Mouse (Mus musculus) 3134 (cell line): Measurements from ENCODE around the gene Zfp882.
"Not testable (repeated sequence)": the region's sequence is repeated elsewhere in the genome, so short reads cannot be mapped to it uniquely, and the experiment has no call there.

Experiments
- DNase-seq: peaks from one replicate; pipeline ENCODE4 v3.0.0-alpha.2; 2011; ENCODE audit warnings: low spot score; ENCODE audit not compliant: insufficient read length; ENCODE audit errors: extremely low read depth

The Zfp882 gene

DNA sequence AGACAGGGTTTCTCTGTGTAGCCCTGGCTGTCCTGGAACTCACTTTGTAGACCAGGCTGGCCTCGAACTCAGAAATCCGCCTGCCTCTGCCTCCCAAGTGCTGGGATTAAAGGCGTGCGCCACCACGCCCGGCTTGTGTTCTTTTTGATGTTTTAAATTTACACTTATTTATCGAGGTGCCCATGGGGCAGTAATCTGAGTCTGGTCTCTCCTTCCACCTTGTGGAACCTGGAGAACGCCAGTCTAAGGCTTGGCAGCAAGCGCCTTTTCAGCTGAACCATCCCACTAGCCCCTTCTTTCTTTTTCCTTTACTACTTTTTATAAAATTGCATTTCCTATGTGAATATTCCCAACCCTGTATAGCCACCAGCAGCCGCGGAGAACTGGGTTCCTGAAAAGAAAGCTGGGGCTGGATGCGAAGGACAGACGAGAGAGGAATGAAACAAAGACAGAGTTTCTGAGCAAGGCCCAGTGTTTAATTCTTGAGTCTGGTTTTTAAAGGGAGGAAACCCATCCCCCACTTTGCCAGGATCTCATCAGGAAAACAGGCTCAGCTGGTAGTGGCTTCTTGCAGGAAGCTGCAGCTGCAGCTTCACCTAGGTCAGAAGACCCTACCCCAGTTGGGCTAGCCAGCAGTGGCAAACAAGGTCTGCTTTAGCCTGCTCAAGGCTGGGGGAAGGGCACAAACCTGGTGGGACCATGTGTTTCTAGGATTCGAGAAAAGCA lies 43.2 kb downstream of the Zfp882 start:
- DNase-seq = peak; percentile 20

DNA sequence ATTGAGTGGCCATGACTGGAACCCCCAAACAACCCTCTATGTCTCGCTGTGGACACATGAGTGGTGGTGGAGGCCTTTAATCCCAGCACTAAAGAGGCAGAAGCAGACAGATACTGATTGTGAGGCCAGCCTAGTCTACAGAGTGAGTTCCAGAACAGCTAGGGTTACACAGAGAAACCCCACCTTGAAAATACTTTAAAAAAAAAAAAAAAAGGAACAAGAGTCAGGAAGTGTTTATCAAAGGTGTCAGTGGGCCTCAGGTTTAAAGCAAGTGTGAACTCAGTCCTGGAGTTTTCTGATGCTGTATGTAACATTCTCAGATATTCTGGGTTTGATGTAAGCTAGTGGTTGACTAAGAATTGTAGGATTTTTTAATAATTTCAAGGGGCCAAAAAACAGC lies 44.1 kb downstream of the Zfp882 start:
- DNase-seq = no peak

DNA sequence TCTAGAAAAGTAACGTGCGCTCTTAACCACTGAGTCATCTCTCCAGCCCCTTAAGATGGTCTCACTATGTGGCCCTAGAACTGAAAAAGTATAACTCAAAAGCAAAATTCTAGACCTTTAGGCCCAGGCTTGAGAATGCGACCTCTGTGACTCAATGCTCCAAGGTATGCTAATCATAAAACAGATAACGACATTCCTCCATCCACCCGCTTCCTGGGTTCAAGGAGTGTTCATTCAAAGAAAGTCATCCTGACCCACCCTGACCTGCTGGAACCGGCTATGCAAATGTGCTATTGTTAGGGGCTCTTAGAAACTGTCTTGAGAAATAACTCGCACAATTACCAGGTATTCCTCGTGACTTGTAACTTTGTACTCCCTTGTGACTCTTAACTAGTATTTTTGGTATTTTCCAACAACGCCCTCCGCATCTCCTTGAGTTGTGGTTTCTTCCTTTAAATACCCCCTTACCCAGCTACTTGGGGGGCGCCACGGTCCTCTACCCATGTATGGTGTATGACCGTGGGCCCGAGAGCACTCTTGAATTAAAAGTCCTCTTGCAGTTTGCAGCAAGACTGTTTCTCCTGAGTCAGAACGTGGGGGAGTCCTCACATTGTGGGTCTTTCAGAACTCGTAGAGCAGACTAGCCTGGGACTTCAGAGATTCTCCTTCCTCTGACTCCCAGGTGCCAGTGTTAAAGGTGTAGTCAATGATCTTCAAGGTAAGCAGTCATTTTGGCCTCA lies 44.7 kb downstream of the Zfp882 start:
- DNase-seq = not testable (repeated sequence)

DNA sequence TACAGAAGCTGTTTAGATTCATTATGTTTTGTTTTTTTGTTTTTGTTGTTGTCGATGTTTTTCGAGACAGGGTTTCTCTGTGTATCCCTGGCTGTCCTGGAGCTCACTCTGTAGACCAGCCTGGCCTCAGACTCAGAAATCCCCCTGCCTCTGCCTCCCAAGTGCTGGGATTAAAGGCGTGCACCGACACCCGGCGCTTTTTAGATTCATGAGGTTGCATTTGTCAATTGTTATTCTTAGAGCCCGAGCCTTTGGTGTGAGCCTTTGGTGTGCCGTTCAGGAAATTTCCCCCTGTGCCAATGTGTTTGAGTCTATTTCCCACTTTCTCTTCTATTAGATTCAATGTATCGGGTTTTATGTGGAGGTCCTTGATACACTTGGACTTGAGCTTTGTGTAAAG lies 46.3 kb downstream of the Zfp882 start:
- no peak for DNase-seq

DNA sequence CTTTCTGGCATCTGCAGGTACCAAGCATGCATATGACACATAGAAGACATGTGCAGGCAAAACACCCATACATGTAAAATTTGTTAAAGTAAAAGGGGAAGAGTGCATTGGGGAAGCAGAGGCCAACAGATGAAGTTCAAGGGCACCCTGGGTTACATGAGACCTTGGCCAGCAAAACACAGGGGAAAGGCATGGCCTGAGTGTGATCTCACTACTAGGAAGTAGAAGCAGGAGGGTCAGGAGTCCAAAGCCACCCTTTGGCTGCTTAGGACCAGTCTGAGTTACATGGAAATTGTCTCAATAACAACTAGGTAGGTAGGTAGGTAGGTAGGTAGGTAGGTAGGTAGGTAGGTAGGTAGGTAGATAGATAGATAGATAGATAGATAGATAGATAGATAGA lies 52.1 kb downstream of the Zfp882 start:
- no peak for DNase-seq

DNA sequence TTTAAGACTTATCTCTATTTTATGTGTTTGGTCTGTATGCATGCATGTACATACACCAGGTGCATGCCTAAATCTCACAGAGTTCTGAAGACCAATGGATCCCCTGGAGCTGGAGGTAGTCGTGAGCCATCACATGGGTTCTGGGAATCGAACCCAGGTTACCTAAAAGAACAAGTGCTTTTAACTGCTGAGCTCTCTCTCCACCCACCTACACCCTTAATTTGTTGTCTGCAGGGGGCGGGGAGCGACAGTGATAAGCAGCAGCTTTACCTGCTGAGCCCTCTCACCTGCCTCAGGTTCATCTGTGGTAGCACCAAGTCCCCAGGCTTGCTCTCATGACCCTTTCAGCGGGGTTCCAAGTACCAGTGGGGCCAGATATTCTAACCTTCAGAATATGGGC lies 53.4 kb downstream of the Zfp882 start:
- DNase-seq = no peak

DNA sequence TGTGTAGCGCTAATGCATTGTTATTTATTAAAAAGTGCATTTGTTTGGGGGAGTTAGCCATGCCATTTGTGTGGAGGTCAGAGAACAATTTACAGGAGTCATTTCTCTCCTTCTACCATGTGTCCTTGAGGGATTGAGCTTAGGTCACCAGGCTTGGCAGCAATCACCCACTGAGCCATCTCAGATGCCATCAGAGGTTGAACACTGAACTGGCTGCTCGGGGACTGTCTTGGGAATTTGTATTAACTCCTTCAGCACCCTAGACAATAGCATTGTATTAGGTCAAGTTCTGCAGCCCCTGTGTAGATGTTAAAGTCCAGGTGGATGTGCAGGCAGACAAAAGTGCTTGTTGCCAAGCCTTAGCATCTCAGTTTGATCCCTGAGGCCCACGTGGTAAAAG lies 55.6 kb downstream of the Zfp882 start:
- DNase-seq = no peak

DNA sequence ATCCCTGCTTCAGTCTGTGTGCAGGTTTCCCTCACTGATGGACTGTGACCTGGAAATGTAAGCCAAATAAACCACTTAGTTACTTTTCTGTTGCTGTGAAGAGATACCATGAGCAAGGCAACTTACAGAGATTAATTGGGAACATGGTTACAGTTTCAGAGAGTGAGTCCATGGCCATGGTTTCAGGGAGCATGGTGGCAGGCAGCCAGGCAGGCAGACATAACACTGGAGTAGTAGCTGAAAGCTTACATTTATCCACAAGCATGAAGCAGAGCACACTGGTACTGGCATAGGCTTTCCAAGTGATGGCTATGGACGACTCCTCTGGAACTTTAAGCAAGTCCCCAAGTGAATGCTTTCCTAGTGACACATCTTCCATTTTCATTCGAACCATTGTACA lies 56.8 kb downstream of the Zfp882 start:
- no peak for DNase-seq
